Mouse (Mus musculus) embryonic facial prominence, embryonic 15.5 days (tissue): ENCODE results near the gene Sec61g. TPM values are rescaled to one million over a fixed set of nuclear protein-coding genes. Genes with fewer than 3 reads are reported as not detected.

Experiments used
- ATAC-seq: fragments of 200-750 bp; cut with Nextera tagmentation; 2 replicates; pipeline ENCODE4 v1.8.0; 2017; ENCODE audit warnings: low read depth, moderate TSS enrichment; ENCODE audit not compliant: insufficient number of reproducible peaks, low FRiP score, low TSS enrichment
- H3K27ac ChIP-seq: fragments of 300-500 bp; sonication (generic); replicated peaks from 2 replicates; pipeline ENCODE4 v1.5.1; 2015; ENCODE audit warnings: mild to moderate bottlenecking, inconsistent platforms
- H3K27me3 ChIP-seq: fragments of 300-500 bp; sonication (generic); 2 replicates; pipeline ENCODE4 v1.6.1; 2015; ENCODE audit warnings: inconsistent platforms
- H3K36me3 ChIP-seq: fragments of 300-500 bp; sonication (generic); 2 replicates; pipeline ENCODE4 v1.6.1; 2015; ENCODE audit warnings: mild to moderate bottlenecking, inconsistent platforms
- H3K4me1 ChIP-seq: fragments of 300-500 bp; sonication (generic); 2 replicates; pipeline ENCODE4 v1.6.1; 2015; ENCODE audit warnings: inconsistent platforms
- H3K4me2 ChIP-seq: fragments of 300-500 bp; sonication (generic); replicated peaks from 2 replicates; pipeline ENCODE4 v1.6.1; 2015; ENCODE audit warnings: mild to moderate bottlenecking, inconsistent platforms
- H3K4me3 ChIP-seq: fragments of 300-500 bp; sonication (generic); replicated peaks from 2 replicates; pipeline ENCODE4 v1.5.1; 2015; ENCODE audit warnings: mild to moderate bottlenecking, inconsistent platforms
- H3K9ac ChIP-seq: fragments of 300-500 bp; sonication (generic); 2 replicates; pipeline ENCODE4 v1.6.1; 2015; ENCODE audit warnings: inconsistent platforms
- H3K9me3 ChIP-seq: fragments of 300-500 bp; sonication (generic); replicated peaks from 2 replicates; pipeline ENCODE4 v1.6.1; 2016; ENCODE audit warnings: inconsistent platforms
- WGBS: fragments of 180-500 bp; shearing (Covaris S2); methylation state at CpG from one replicate; pipeline ENCODE4 v1.1.7; 2015; 5-methylcytosine and 5-hydroxymethylcytosine counted together
- polyA plus RNA-seq: library from polyadenylated mRNA; unstranded; fragments of >200 nt; fragmentation: Nextera tagmentation; extraction: Ambion mirVana; gene quantifications from 2 replicates; pipeline ENCODE4 v1.2.1, GENCODE M21; 2015

Gene Sec61g
- polyA plus RNA-seq = 36.9 and 41.4 TPM in 2 replicates

DNA sequence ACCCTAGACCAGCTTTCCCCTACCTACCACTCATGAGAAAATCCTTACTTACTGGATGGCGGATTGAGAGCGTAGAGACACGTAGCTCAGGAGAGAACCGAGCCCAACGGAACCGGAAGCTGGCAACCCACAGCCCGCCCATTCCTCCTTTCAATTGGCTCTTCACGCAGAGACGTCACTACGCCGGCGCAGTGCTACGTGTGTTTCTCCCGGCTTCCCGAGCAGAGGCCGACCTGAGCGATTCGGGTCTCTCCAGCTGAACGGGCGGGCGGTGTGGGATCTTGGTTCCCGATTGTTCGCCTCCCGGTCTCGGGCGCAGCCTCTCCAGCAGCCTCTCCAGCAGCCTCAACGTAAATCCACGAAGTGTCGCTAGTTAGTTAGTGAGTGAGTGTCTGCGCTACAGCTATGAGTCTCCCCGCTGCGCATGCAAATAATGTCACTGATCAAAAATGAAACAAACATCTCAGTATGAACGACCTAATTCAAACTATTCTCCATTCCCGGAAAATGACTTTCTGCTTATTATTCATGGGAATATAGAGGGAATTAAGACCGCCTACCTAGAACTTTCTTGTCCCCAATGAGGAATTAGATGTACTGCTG lies at the start of gene Sec61g:
Sec61g (minus strand) TSS at position 433 of the 603 bp plus-strand sequence.
- peak within 1 kb of the TSS; percentile 56 for H3K4me2 ChIP-seq
- H3K4me1 ChIP-seq = peaks cover 6% of the 10 kb centered on the region; the same call in 1 of the 2 replicates
- H3K4me3 ChIP-seq = peak within 1 kb of the TSS; percentile 94
- ATAC-seq = peak; percentile 98
- peaks cover 27% of the 10 kb centered on the region for H3K36me3 ChIP-seq
- H3K9ac ChIP-seq = peak within 1 kb of the TSS; percentile 97
- H3K9me3 ChIP-seq = no peaks in the 10 kb centered on the region
- WGBS = under 1% methylated on average over 35 of the region's 35 CpGs
- H3K27ac ChIP-seq = peak within 1 kb of the TSS; percentile 96
- H3K27me3 ChIP-seq = no peaks in the 10 kb centered on the region

DNA sequence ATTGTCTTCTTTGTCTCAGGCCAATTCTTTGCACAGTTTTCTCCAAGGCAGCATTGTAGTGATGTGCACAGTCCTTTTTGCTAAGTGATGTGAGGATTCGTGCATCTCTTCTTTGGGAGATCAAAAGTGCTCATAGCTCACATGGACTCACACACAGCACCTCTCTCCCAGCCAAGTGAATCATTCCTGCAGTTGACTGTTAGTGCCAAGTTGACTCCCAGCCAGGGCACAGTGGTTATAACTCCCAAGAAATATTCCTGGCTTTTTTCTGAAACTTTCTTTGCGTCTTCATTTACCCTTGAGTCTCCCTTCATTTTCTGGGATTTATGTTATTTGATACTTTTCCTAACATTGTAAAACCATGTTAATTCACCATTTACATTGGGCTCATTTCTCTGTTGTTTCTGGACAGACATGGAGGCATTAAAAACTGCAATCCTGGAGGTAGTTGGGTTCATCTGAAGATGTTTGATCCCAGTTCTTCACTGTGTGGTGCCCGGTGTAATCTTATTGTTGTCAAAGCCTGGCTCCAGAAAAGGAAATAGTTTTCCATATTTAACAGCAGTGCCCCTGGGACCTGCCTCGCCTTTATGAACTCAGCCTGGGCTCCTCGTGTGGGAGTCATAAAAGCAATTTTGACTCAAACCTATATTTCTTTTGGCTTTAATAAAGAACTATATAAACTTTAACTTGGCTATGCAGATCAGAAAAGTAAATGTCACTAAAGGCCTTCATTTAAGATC lies 38.3 kb upstream of the Sec61g start:
- Histone ChIP-seq H3K4me2 (no peak overlapping the region), H3K9ac (no peak overlapping the region), H3K36me3 (no peaks in the 10 kb centered on the region), H3K4me1 (0 out of 2 replicates have a peak, but pooled peaks cover 5% of the 10 kb centered on the region), H3K9me3 (no peaks in the 10 kb centered on the region), H3K27ac (no peak overlapping the region), H3K4me3 (no peak overlapping the region), H3K27me3 (no peaks in the 10 kb centered on the region)
- WGBS = 42% methylated on average over 5 of the region's 5 CpGs
- ATAC-seq = no peak; the same call in 1 of the 2 replicates

DNA sequence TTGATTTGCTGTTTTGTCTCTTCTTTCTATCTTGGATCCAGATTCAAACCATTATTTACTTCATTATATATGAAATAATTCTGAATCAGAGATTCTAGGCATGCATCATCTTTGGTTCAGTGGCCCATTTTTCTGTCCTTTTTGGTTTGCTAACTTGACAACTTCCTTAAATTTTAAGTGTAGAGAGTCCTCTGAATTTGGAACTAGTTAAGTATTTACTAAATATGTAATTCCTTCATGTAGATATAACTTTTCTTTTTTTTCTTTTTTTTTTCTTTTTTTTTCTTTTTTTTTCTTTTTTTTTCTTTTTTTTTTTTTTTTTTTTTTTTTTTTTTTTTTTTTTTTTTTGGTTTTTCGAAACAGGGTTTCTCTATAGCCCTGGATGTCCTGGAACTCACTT lies 29.1 kb upstream of the Sec61g start:
- Histone ChIP-seq H3K9me3 (no peaks in the 10 kb centered on the region), H3K9ac (no peak overlapping the region), H3K4me2 (no peak overlapping the region), H3K36me3 (no peaks in the 10 kb centered on the region), H3K27me3 (no peaks in the 10 kb centered on the region), H3K4me3 (no peak overlapping the region), H3K4me1 (no peaks in the 10 kb centered on the region), H3K27ac (no peak overlapping the region)
- WGBS = 94% methylated on average over 1 of the region's 1 CpGs
- no peak for ATAC-seq

GRCm38 (mm10) chr11:16534582-16535553 lies 26.6 kb upstream of the Sec61g start:
- Histone ChIP-seq H3K4me2 (no peak overlapping the region), H3K36me3 (no peaks in the 10 kb centered on the region), H3K9me3 (no peaks in the 10 kb centered on the region), H3K4me1 (no peaks in the 10 kb centered on the region), H3K27ac (no peak overlapping the region), H3K4me3 (no peak overlapping the region), H3K9ac (no peak overlapping the region), H3K27me3 (no peaks in the 10 kb centered on the region)
- 77% methylated on average over 5 of the region's 5 CpGs for WGBS
- no peak for ATAC-seq

- no peaks in the 10 kb centered on the region for H3K36me3 ChIP-seq
- H3K27me3 ChIP-seq = no peaks in the 10 kb centered on the region
- H3K9ac ChIP-seq = no peak overlapping the region
- 29% methylated on average over 5 of the region's 5 CpGs for WGBS
- no peak overlapping the region for H3K27ac ChIP-seq
- H3K4me3 ChIP-seq = no peak overlapping the region
- H3K4me2 ChIP-seq = no peak overlapping the region
- no peaks in the 10 kb centered on the region for H3K9me3 ChIP-seq
- no peaks in the 10 kb centered on the region for H3K4me1 ChIP-seq
- no peak for ATAC-seq
These were observed 24.6 kb upstream of the Sec61g start for GRCm38 (mm10) chr11:16532877-16533276.

DNA sequence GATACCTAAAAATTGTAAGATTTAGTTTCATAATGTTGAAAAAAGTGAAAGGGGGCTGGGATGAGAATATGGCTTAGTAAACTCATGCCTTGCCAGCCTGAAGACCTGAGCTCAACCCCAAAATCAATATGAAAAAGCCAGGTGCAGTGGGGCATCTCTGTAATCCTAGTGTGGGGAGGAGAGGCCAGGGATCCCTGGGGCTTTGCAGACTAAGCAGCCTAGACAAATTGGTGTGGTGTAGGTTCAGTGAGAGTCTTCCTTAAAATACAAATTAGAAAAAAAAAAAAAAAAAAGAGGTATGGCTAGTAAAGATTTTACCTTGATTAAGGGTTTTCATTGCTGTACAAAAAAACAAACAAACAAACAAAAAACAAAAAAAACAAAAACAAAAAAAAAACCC lies 20.6 kb upstream of the Sec61g start:
- H3K9ac ChIP-seq = no peak overlapping the region
- no peaks in the 10 kb centered on the region for H3K36me3 ChIP-seq
- no peak overlapping the region for H3K4me2 ChIP-seq
- H3K27ac ChIP-seq = no peak overlapping the region
- H3K4me1 ChIP-seq = no peaks in the 10 kb centered on the region
- H3K27me3 ChIP-seq = no peaks in the 10 kb centered on the region
- H3K9me3 ChIP-seq = no peaks in the 10 kb centered on the region
- no peak overlapping the region for H3K4me3 ChIP-seq
- ATAC-seq = no peak

DNA sequence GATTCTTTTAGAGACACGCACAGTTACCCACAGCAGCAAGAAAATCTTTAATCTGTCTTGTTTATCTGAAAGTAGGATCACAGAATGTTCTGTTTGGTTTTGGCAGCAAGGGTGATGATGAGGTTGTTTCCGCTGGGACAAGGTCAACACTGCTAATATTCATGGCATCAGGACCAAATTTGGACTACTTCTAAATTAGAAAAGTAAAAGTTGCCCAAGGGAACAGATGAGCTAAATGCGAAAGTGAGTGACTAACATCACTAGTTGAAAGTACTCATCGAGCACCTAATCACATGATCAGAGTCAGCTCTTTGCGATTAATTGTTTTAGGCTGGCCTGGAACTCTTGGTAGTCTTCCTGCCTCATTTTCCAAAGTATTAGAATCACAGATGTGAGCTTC lies 20.1 kb upstream of the Sec61g start:
- Histone ChIP-seq H3K36me3 (no peaks in the 10 kb centered on the region), H3K4me3 (no peak overlapping the region)
- no peak for ATAC-seq

GRCm38 (mm10) chr11:16527743-16528142 lies 19.5 kb upstream of the Sec61g start:
- no peaks in the 10 kb centered on the region for H3K9me3 ChIP-seq
- H3K27me3 ChIP-seq = no peaks in the 10 kb centered on the region
- H3K4me3 ChIP-seq = no peak overlapping the region
- no peak overlapping the region for H3K4me2 ChIP-seq
- H3K4me1 ChIP-seq = no peaks in the 10 kb centered on the region
- WGBS = 88% methylated on average over 5 of the region's 5 CpGs
- no peaks in the 10 kb centered on the region for H3K36me3 ChIP-seq
- no peak for ATAC-seq
- no peak overlapping the region for H3K27ac ChIP-seq
- no peak overlapping the region for H3K9ac ChIP-seq

More for the DNA sequence above, 20.1 kb upstream of the Sec61g start:
- Histone ChIP-seq H3K27ac (no peak overlapping the region), H3K9ac (no peak overlapping the region), H3K27me3 (no peaks in the 10 kb centered on the region), H3K4me2 (no peak overlapping the region), H3K4me1 (no peaks in the 10 kb centered on the region), H3K9me3 (no peaks in the 10 kb centered on the region)
- WGBS = 81% methylated on average over 5 of the region's 5 CpGs

DNA sequence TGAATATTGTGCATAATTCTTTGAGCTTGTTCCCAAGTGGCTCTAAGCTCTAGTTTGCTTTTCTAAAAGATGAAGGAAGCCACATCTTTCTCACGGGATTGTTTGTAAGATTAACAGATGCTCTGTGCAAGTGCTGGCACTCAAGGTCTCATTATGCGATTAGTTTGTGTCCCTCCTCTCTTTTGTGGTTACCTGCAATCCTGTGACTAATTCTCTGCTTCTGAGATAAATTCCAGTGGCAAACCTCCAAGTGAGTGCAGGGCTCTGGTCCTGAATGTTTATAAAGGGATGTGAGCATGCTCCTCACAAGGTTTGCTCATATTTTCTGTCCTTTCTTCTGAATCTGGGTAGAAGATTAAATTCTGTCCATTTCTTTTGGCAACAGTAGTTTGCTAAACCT lies 18.2 kb upstream of the Sec61g start:
- WGBS = 31% methylated on average over 2 of the region's 2 CpGs
- no peaks in the 10 kb centered on the region for H3K9me3 ChIP-seq
- ATAC-seq = no peak
- no peak overlapping the region for H3K9ac ChIP-seq
- no peak overlapping the region for H3K4me3 ChIP-seq
- H3K27me3 ChIP-seq = no peaks in the 10 kb centered on the region
- H3K4me1 ChIP-seq = no peaks in the 10 kb centered on the region
- H3K36me3 ChIP-seq = no peaks in the 10 kb centered on the region
- no peak overlapping the region for H3K27ac ChIP-seq
- no peak overlapping the region for H3K4me2 ChIP-seq

DNA sequence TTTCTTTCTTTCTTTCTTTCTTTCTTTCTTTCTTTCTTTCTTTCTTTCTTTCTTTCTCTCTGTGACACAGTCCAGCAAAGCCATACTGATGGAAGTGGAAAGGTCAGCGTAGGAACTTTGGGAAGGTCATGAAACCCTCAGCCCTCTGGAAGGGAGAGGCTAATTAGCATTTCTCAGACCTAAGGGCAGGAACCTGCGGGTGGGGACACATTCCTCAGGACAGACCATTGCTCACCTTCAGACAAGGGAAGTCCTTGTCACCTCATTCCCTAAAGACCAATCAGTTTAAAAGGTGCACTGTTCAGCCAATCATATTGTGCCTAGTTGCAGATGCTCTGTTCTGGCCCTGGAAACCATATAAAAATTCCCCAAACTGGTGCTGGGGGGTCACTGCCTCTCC lies 17.4 kb upstream of the Sec61g start:
- Histone ChIP-seq H3K4me3 (no peak overlapping the region), H3K27me3 (no peaks in the 10 kb centered on the region), H3K4me1 (no peaks in the 10 kb centered on the region), H3K4me2 (no peak overlapping the region), H3K36me3 (no peaks in the 10 kb centered on the region), H3K9ac (no peak overlapping the region), H3K9me3 (no peaks in the 10 kb centered on the region), H3K27ac (no peak overlapping the region)
- ATAC-seq = no peak
- WGBS = 46% methylated on average over 2 of the region's 2 CpGs
